Mouse (Mus musculus): ENCODE results near the gene Hpse2.

Hpse2 gene

DNA sequence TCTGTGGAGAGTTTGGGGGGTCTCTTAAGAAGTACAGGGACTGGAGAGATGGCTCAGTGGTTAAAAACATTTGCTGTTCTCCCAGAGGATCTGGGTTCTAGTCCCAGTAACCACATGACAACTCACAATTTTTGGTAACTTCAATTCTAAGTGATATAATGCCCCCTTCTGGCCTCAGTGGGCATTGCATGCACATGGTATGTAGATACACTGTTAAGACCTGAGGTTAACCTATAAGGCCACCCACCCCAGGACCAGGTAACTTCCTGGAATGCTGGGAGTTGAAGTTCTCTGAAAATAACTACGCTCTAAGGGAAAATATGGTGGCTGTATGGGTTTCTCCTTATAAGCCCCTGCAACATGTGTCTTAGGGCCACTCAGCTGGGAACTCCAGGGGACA, 611.3 kb downstream of the Hpse2 start:
- DNase-seq (ENCODE audit: low spot score) = no peak

DNA sequence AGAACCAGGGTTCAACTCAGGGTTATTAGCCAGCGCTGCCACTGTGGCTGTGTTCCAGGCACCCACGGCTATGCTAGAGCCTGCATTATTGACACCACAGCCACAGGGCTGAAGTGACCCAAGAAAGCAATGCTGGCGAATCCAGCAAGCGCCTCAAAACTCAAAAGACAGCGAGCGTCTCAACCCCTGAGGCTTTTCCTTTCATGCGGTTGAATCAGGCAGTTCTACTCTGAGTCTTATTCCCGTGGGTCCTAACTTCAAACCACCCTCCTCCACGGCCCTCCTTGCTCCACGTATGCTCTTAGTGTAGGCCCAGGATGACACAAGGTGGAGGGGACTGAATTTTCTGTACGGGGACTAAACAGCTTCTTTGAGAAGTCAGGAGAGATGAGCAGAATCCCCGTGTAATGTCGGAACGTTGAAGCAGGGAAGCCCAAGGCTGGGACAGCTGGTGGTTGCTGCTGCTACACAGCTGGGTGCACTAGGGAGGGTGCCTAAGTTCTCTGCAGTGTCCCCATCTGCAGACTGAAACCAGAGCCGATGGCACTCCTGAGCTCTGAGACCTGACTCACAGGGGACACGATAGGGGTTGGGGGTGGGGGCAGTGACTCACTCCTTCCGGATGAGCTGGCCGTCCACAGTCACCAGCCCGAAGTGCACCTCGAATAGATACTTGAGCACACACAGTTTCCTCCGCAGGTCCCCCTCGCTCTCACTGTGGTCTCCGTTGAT, 617.8 kb downstream of the Hpse2 start:
- no peak for DNase-seq (ENCODE audit: low spot score)

DNA sequence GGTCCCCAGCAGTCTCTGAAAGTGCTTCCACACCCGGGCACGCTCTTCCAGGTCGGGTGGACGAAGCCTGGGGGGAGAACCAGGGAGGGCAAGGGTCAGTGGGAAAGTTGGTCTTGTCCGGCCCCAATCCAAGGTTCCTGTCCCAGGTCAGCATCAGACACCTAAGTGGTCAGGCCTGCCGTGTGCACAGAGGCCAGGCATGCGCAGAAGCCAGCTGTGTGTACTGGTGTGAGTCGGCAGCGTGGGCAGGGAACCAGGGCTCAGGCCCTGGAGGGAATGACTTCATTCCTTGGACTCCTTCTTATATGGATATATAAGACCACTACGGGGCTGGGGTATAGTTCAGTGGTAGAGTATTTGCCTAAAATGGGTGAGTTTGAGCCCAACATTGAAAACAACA, 618.5 kb downstream of the Hpse2 start:
- DNase-seq (ENCODE audit: low spot score) = no peak

DNA sequence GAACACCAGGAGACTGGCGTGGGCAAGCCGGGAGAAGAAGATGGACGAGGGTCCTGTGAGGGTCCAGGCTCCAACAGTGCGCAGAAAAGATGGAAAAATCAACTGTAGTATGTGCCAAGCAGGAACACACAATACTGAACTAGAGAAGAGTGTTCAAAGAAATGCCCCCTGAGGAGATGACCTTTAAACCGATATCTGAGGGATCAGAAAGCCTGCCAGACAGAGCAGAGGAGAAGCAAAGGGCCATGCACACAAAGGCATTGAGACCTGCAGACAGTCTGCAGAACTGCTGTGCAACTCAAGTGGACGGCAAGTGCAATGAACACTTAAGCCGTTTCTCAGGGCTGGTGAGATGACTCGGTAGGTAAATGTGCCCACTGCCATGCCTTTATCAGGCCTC, 620.8 kb downstream of the Hpse2 start:
- no peak for DNase-seq (ENCODE audit: low spot score)

DNA sequence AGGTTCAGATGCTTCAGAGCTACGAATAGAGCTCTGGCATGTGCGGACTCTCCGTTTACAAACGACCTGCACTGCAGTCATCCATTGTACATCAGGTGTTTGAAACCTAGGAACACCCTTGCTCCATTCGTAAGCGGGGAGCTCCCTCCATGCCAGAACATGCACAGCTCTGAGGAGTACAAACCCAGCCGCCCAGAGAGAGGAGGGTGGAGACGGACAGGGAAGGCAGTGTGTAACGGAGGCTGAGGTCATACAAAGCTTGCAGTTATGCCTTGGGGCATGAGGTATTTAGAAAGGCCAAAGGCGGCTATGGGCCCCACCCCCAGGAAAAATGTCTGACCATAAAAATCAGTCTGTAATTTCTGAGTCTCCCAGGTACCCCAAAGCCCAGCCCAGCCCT, 623.8 kb downstream of the Hpse2 start:
- DNase-seq (ENCODE audit: low spot score) = no peak

DNA sequence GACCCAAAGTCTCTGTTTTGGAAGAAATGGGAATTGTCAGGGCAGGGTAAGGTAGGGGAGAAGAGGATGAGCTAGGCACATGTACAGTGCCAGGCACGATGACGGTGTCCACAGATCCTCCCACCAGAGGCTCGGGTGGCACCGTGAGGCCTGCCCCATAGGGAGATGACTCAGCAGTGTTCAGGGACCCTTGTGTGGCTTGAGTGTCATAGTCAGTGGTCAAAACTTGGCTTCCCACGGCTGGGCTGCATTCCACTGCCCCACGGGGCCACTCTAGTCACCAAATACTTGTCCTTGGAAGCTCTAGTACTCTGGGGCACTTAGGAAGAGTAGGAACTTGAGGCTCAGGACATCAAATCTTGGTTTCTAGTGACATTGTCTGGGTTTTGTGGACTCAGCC, 631.5 kb downstream of the Hpse2 start:
- DNase-seq (ENCODE audit: low spot score) = no peak

DNA sequence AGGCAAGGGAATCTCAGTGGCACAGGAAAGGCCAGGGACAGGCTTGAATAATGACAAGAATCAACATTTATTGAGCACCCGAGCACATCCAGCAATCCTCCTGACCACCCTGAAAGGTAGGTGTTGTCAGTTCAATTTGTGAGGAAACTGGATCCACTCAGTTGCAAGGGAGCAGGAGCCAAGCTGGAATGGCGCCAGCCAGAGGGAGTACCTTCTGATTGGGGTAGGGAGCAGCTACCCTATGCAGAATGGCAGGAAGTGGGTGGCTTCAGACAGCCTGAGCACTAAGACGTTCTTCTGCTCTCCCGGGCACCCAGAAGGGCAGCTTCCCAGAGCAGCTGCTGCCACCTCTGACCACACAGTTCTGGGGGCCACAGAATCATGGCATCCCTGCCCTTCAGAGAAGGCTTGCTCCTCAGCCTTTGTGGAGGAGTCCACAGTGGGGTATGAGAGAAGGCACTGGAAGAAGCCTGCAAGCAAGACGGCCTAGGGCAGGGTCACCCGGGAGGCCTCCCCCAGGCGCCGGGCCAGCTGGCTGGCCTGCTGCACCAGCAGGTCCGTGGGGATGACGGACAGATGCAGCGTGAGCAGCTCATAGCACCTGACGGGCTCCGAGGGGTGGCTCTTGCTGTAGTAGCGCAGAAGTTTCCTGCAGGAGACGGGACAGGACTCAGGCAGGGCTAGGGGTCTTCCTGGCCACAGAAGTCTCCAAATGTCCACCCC, 632.8 kb downstream of the Hpse2 start:
- DNase-seq (ENCODE audit: low spot score) = no peak

DNA sequence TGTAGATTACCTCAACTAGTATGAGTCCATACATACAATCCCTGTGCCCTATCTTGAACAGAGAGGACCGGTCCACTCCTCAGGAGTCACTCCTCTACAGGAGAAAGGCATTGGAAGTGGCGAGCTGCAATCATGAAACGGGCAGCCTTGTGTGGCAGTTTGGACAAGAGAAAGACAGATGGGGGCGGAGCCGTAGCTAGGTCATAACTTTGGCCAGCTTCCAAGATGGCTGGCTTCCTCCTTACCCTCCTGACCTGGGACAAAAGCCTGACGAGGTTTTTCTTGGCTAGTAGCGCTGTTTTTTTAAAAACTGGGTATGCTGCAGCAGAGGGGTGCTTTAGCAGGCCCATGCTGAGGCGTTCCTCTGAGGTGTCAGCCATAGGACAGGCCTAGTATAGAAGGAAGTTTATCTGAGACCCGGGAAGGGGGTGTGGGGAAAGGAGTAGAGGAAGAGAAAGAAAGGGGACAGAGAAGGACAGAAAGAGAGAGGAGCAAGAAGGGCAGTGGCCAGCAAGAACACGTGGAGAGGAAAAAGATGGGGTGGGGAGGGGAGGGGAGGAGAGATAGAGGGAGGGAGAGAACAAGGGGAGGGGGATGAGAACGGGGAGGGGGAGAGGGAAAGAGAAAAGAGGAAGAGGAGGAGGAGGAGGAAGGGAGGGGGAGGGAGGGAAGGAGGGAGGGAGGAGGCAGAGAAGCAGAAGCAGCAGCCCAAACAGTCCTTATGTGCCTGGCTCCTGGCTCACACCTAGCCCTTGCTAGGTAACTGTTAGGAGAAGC, 634.8 kb downstream of the Hpse2 start:
- DNase-seq (ENCODE audit: low spot score) = peak; percentile 33

DNA sequence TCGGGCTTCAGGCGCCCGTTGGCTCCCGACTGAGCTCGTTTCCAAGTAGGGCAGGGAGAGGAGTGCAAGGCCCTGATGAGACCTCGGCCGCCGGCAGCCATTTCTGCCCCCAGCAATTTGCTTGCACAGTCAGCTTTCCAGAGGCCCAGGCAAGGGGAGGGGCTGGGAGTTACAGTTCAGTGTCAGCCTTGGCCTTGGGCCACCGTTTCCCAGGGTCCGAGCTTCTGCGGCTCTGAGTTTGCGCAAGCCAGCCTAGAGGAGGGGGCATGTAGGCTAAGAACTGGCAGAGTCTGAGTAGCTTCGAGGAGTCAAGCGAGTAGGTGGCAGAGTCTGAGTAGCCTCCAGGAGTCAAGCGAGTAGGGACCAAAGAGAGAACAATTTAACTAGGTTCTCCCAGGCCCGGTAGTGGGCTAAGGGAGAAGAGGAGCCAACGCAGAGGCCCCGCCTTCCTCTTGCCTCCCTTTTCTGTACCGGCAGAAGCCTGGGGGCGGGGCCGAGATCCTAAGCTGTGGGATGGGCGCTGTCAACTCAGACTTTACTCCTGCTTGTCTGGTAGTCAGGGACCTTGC, 635.7 kb downstream of the Hpse2 start, which contains the start of gene Pyroxd2:
Gene Pyroxd2 (minus strand): TSS at position 413 of the 569 bp plus-strand sequence.
- peak; percentile 67 for DNase-seq (ENCODE audit: low spot score)

DNA sequence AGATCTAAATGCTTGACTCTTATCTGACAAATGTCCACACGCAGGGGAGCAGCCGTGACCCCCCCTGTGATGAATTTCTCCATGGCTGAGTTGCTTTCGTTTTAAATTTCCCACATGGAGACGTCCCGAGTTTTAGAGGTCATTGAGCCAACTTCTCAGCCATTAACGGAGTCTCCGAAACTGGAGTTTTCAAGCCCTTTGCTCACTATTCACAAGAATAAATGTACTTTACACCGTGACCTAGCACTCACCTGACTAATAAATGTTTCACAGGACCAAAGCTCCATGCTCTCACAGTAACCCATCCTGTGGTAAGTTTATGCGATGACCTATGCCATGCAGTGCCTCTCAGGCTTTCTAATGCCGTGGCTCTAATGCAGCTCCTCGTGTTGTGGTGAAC, 638.0 kb downstream of the Hpse2 start:
- no peak for DNase-seq (ENCODE audit: low spot score)

DNA sequence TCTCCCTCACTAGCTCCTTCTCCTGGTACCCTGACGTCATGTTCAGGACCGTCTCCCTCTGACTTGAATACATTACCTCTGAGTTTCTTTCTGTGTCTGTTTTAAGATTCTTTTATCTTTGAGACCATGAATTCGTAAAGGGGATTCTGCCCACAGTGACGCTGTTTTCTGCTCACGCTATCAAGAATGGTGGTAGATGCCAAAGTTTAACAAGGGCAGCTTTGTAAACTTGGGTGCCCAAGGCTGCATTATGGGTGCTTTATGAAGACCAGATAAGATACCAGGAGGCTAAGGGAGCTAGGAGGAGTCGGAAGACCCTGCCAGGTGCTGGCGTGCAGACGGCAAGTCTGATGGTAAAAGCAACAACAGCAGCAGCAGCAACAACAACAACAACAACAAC, 641.5 kb downstream of the Hpse2 start:
- DNase-seq (ENCODE audit: low spot score) = no peak

DNA sequence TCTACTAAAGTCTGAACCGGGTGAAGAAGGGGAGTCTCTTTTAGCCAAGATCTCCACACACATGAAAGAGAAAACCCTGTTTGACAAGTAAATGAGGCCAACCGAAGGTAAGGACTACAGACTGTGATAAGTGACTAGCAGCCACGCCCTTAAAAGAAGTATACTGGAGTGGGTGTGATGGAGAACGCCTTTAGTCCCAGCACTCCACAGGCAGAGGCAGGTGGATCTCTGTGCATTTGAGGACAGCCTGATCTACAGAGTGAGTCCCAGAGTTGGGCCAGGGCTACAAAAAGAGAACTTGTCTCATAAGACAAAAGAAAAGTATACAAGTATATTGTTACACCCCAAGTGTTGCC, 642.3 kb downstream of the Hpse2 start:
- DNase-seq (ENCODE audit: low spot score) = no peak

DNA sequence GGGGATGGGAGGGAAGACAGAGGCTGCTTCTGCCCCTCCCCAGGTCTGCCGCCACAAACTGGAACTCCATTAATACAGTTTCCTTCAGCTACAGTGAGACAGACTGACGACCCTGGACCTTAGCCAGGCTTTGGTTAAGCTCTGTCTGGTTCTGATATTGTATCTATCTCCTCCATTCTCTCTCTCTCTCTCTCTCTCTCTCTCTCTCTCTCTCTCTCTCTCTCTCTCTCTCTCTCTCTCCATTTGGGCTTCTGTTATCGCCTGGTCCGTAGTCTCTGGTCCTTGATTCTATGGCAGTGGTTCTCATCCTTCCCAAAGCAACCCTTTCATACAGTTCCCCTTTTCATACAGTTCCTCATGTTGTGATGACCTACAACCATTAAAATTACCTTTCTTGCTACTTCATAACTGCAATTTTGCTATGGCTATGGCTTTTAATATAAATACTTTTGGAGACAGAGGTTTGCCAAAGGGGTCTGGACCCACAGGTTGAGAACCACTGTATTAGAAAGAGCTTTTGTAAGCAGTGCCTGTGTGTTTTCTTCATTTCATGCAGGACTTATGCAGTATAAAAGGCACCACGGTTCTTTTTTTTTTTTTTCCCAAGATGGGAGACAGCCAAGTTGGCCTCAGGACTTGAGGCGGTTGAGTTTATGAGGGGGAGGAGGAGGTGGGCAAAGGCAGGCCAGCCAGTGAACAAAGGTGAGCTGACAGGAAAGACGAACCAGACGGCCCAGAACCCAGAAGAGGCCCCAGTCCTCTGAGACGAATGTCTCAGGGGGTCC, 642.9 kb downstream of the Hpse2 start:
- peak; percentile 9 for DNase-seq (ENCODE audit: low spot score)

DNA sequence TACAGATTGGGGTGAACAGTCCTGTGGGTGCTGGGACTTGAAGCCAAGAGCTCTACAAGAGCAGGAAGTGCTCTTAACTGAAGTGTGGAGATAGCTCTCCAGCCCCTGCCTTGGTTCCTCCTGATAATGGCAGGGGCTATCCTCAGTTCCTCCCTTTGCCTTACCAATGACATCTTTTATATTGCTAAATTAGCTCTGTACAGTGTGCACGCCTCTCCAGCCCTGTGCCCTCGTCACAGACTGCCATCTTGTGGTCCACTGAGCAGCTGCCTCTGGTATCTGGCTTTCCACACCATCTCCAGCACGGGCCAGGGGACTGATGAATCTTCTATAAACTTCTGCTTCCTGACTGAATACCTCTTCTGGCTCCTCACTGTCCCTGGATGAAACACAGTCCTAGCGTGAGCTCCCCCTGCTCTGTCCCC, 644.0 kb downstream of the Hpse2 start:
- DNase-seq (ENCODE audit: low spot score) = peak; percentile 7

DNA sequence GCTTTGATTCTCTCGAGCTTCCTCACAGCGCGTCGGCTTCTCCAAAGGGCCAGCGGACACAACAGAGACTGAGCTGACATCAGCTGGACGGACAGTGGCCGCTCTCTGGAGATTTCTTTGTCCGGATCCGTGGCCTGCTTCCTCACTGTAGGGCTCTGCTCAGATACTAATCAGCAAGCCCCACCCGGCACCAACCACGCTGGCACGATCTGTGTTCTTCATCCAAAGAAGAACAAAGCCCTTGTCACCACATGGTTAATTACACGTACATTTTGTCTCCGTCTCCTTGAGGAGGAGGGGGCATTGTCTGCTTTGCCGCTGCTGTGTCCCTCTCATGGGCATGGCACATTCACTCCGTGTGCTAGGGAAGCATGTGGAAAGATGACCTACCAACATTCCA, 644.9 kb downstream of the Hpse2 start:
- DNase-seq (ENCODE audit: low spot score) = no peak

DNA sequence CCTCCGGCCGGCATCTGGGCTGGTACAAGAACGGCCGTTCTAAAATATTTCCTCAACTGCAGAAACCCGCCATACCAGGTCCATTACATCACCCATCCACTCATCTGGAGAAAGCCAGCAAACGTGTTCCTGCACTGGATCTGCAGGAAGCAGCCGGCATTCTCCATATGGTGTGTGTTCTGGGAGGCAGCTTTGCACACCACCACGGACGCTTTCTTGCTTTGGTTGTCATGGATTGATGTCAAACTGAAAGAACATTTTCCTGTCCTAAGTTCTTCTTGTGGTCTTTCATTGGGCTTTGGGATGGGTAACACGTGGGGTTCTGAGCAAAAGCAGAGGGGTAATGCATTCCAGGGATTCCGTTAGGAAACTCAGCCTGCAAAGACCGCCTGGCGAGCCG, 646.3 kb downstream of the Hpse2 start:
- no peak for DNase-seq (ENCODE audit: low spot score)

DNA sequence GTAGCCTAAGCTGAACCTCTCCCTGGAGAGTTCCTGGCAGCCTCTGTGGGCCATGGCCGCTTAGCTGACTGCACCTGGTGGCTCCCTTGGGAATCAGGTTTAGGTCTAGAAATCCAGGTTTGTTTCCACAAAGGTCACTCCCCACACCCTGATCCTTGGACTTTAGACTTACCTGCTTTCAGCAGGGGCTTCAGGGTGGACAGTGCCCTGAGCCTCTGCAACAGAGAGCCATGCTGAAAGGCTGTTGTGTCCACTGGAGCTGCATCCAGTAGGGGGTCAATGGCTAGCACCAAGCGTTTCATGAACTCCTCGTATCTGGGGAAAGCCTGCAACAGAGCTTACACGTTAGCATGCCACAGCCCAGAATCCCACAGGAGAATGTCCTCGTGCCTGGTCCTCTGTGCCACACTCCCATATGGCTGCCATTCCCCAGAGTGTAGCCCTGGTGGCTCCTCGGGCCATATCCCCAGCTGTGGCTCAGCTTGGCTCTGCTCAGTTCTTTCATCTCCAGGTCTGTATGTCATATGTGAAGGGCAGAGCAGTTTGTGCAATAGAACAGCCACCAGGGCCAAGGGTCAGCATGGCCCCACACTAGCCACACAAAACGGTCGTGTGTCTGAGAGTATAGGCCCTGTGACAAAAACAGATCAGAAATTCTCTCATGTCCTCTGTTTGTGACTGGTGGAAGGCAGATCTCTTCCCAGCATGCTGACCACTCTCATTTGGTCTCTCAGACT, 647.8 kb downstream of the Hpse2 start:
- DNase-seq (ENCODE audit: low spot score) = no peak

DNA sequence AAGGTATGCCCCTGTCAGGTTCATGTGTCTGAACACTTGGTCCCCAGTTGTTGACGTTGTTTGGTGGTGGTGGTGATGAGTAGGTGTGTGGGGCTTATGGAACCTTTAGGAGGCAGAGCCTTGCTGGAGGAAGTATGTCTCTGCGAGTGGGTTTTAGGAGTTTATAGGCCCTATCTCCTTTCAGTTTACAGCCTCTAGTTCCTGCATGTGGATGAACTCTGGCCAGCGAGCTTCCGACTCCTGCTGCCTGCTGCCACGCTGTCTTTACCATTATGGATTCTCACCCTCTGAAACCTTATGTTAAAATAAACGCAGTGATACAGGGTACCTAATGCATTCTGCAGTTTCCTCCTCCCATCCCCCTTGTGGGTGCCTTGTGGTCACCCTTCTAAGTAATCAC, 648.4 kb downstream of the Hpse2 start:
- no peak for DNase-seq (ENCODE audit: low spot score)

DNA sequence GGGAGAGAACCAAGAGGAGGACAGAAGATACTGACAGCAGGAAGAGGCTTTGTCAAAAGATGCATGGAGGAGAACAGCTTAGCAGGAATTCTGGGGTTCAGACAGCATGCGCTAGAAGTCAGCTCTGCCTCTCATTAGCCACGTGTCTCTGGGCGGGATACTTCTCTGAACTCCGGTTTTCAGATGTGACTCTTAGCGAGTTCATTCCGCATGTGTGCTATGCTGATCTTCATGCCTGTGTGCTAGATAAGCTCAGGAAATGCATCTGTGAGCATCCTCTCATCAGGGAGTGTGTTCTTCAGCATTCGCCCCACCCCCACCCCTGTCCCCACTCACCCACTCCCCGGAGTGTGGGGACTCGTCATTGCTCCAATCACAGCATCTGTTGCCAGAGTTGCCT, 650.4 kb downstream of the Hpse2 start:
- DNase-seq (ENCODE audit: low spot score) = no peak

Data from spleen, adult 12 weeks (tissue).